Mouse (Mus musculus): ENCODE measurements around the gene Ptpn18. TPM values are rescaled to one million over a fixed set of nuclear protein-coding genes. Genes with fewer than 3 reads are reported as not detected.

Gene Ptpn18
- polyA plus RNA-seq, 1 experiment from 2014 or later, result 10.8 TPM

GRCm38 (mm10) chr1:34468051-34468450 is 8.5 kb downstream of the Ptpn18 start:
- ATAC-seq (ENCODE audit: insufficient number of reproducible peaks, insufficient read depth, low FRiP score, low TSS enrichment, low read depth), result no peak
- 69% methylated on average over 3 of the region's 3 CpGs for WGBS
- Histone ChIP-seq H3K27ac (no peak overlapping the region), H3K4me2 (no peak overlapping the region), H3K9ac (replicated peaks) (no peak overlapping the region), H3K4me1 (replicated peaks) (peaks cover 8% of the 10 kb centered on the region; the same call in 1 of the 2 replicates), H3K9me3 (peaks cover 3% of the 10 kb centered on the region; the same call in 1 of the 2 replicates), H3K36me3 (no peaks in the 10 kb centered on the region), H3K4me3 (replicated peaks) (no peak overlapping the region), H3K27me3 (peaks cover 15% of the 10 kb centered on the region)

GRCm38 (mm10) chr1:34468500-34468899 is 8.9 kb downstream of the Ptpn18 start:
- peaks cover 13% of the 10 kb centered on the region; the same call in 1 of the 2 replicates for H3K4me1 ChIP-seq (replicated peaks)
- H3K36me3 ChIP-seq, result no peaks in the 10 kb centered on the region
- ATAC-seq (ENCODE audit: insufficient number of reproducible peaks, insufficient read depth, low FRiP score, low TSS enrichment, low read depth), result no peak
- H3K9ac ChIP-seq (replicated peaks), result no peak overlapping the region
- H3K4me2 ChIP-seq, result no peak overlapping the region
- 79% methylated on average over 4 of the region's 4 CpGs for WGBS
- H3K4me3 ChIP-seq (replicated peaks), result no peak overlapping the region
- H3K9me3 ChIP-seq, result peaks cover 3% of the 10 kb centered on the region; the same call in 1 of the 2 replicates
- no peak overlapping the region for H3K27ac ChIP-seq
- peaks cover 16% of the 10 kb centered on the region for H3K27me3 ChIP-seq

- Histone ChIP-seq H3K36me3 (no peaks in the 10 kb centered on the region), H3K27me3 (peaks cover 15% of the 10 kb centered on the region), H3K9me3 (peaks cover 3% of the 10 kb centered on the region; the same call in 1 of the 2 replicates), H3K4me1 (replicated peaks) (peaks cover 13% of the 10 kb centered on the region; the same call in 1 of the 2 replicates), H3K4me3 (replicated peaks) (no peak overlapping the region), H3K9ac (replicated peaks) (no peak overlapping the region; the same call in 1 of the 2 replicates), H3K27ac (no peak overlapping the region), H3K4me2 (no peak overlapping the region)
- ATAC-seq (ENCODE audit: insufficient number of reproducible peaks, insufficient read depth, low FRiP score, low TSS enrichment, low read depth), result no peak
- WGBS, result 72% methylated on average over 5 of the region's 5 CpGs
These were observed 10.2 kb downstream of the Ptpn18 start for GRCm38 (mm10) chr1:34469801-34470200.

GRCm38 (mm10) chr1:34472427-34473300 is 13.1 kb downstream of the Ptpn18 start:
- no peak overlapping the region for H3K27ac ChIP-seq
- H3K27me3 ChIP-seq, result peaks cover 18% of the 10 kb centered on the region
- no peaks in the 10 kb centered on the region for H3K9me3 ChIP-seq
- WGBS, result 1% methylated on average over 42 of the region's 43 CpGs
- H3K36me3 ChIP-seq, result no peaks in the 10 kb centered on the region
- H3K9ac ChIP-seq (replicated peaks), result peak overlapping the region; percentile 66
- peak overlapping the region; percentile 61 for H3K4me3 ChIP-seq (replicated peaks)
- peak; percentile 76 for ATAC-seq (ENCODE audit: insufficient number of reproducible peaks, insufficient read depth, low FRiP score, low TSS enrichment, low read depth)
- H3K4me2 ChIP-seq, result peak overlapping the region; percentile 95
- peaks cover 13% of the 10 kb centered on the region; the same call in 1 of the 2 replicates for H3K4me1 ChIP-seq (replicated peaks)

GRCm38 (mm10) chr1:34478891-34479655 is 19.5 kb downstream of the Ptpn18 start:
- no peak overlapping the region for H3K9ac ChIP-seq (replicated peaks)
- no peak; the same call in 1 of the 2 replicates for ATAC-seq (ENCODE audit: insufficient number of reproducible peaks, insufficient read depth, low FRiP score, low TSS enrichment, low read depth)

GRCm38 (mm10) chr1:34480801-34481200 is 21.2 kb downstream of the Ptpn18 start:
- Histone ChIP-seq H3K9me3 (no peaks in the 10 kb centered on the region), H3K27me3 (peaks cover 15% of the 10 kb centered on the region), H3K9ac (replicated peaks) (no peak overlapping the region), H3K36me3 (no peaks in the 10 kb centered on the region), H3K27ac (no peak overlapping the region), H3K4me2 (no peak overlapping the region), H3K4me3 (replicated peaks) (no peak overlapping the region), H3K4me1 (replicated peaks) (peaks cover 19% of the 10 kb centered on the region)
- WGBS, result 81% methylated on average over 5 of the region's 5 CpGs
- ATAC-seq (ENCODE audit: insufficient number of reproducible peaks, insufficient read depth, low FRiP score, low TSS enrichment, low read depth), result no peak

More at GRCm38 (mm10) chr1:34478891-34479655, 19.5 kb downstream of the Ptpn18 start:
- peak overlapping the region; percentile 32 for H3K4me2 ChIP-seq
- H3K27ac ChIP-seq, result 0 out of 2 replicates have a peak overlapping the region, but pooled peaks have one; percentile 17
- H3K27me3 ChIP-seq, result 0 out of 2 replicates have a peak, but pooled peaks cover 3% of the 10 kb centered on the region
- H3K4me3 ChIP-seq (replicated peaks), result no peak overlapping the region
- H3K36me3 ChIP-seq, result no peaks in the 10 kb centered on the region
- H3K9me3 ChIP-seq, result no peaks in the 10 kb centered on the region
- H3K4me1 ChIP-seq (replicated peaks), result peaks cover 14% of the 10 kb centered on the region
- 23% methylated on average over 11 of the region's 11 CpGs for WGBS

GRCm38 (mm10) chr1:34481920-34482669 is 22.5 kb downstream of the Ptpn18 start:
- 36% methylated on average over 5 of the region's 5 CpGs for WGBS
- H3K27ac ChIP-seq, result no peak overlapping the region
- H3K4me2 ChIP-seq, result no peak overlapping the region
- no peak overlapping the region for H3K9ac ChIP-seq (replicated peaks)
- peaks cover 17% of the 10 kb centered on the region for H3K27me3 ChIP-seq
- H3K4me1 ChIP-seq (replicated peaks), result peaks cover 19% of the 10 kb centered on the region
- H3K9me3 ChIP-seq, result no peaks in the 10 kb centered on the region
- no peak for ATAC-seq (ENCODE audit: insufficient number of reproducible peaks, insufficient read depth, low FRiP score, low TSS enrichment, low read depth)
- H3K36me3 ChIP-seq, result no peaks in the 10 kb centered on the region
- no peak overlapping the region for H3K4me3 ChIP-seq (replicated peaks)

- Histone ChIP-seq H3K4me1 (replicated peaks) (peaks cover 9% of the 10 kb centered on the region), H3K36me3 (no peaks in the 10 kb centered on the region), H3K4me2 (no peak overlapping the region), H3K9me3 (no peaks in the 10 kb centered on the region), H3K27me3 (peaks cover 17% of the 10 kb centered on the region), H3K9ac (replicated peaks) (no peak overlapping the region), H3K27ac (no peak overlapping the region), H3K4me3 (replicated peaks) (no peak overlapping the region)
- ATAC-seq (ENCODE audit: insufficient number of reproducible peaks, insufficient read depth, low FRiP score, low TSS enrichment, low read depth), result no peak
- 74% methylated on average over 10 of the region's 10 CpGs for WGBS
These were observed 24.9 kb downstream of the Ptpn18 start for GRCm38 (mm10) chr1:34484470-34484869.

GRCm38 (mm10) chr1:34485461-34486188 is 26.1 kb downstream of the Ptpn18 start:
- Histone ChIP-seq H3K4me2 (peak overlapping the region; percentile 46), H3K4me1 (replicated peaks) (peaks cover 5% of the 10 kb centered on the region; the same call in 1 of the 2 replicates), H3K27me3 (peaks cover 17% of the 10 kb centered on the region), H3K4me3 (replicated peaks) (peak overlapping the region; percentile 25), H3K9ac (replicated peaks) (no peak overlapping the region), H3K9me3 (no peaks in the 10 kb centered on the region), H3K36me3 (no peaks in the 10 kb centered on the region), H3K27ac (no peak overlapping the region)
- ATAC-seq (ENCODE audit: insufficient number of reproducible peaks, insufficient read depth, low FRiP score, low TSS enrichment, low read depth), result peak; percentile 56
- WGBS, result 10% methylated on average over 25 of the region's 25 CpGs

GRCm38 (mm10) chr1:34487383-34487782 is 27.8 kb downstream of the Ptpn18 start:
- no peak overlapping the region for H3K4me3 ChIP-seq (replicated peaks)
- H3K9me3 ChIP-seq, result peaks cover 7% of the 10 kb centered on the region; the same call in 1 of the 2 replicates
- WGBS, result 80% methylated on average over 3 of the region's 3 CpGs
- H3K36me3 ChIP-seq, result no peaks in the 10 kb centered on the region
- H3K4me1 ChIP-seq (replicated peaks), result peaks cover 5% of the 10 kb centered on the region; the same call in 1 of the 2 replicates
- no peak overlapping the region for H3K9ac ChIP-seq (replicated peaks)
- ATAC-seq (ENCODE audit: insufficient number of reproducible peaks, insufficient read depth, low FRiP score, low TSS enrichment, low read depth), result no peak
- H3K27ac ChIP-seq, result no peak overlapping the region
- peaks cover 17% of the 10 kb centered on the region for H3K27me3 ChIP-seq
- H3K4me2 ChIP-seq, result no peak overlapping the region

Measured in limb, embryonic 12.5 days (tissue).